Mouse (Mus musculus) bone marrow macrophage, adult 2 months (primary cell): Measurements from ENCODE around the gene 4921539E11Rik.

Source experiments
- CTCF ChIP-seq: IDR thresholded peaks from 2 replicates; pipeline ENCODE4 v1.5.1; 2012; ENCODE audit warnings: low read depth, mild to moderate bottlenecking, low read length, moderate library complexity
- POLR2A ChIP-seq: IDR thresholded peaks from 2 replicates; pipeline ENCODE4 v1.6.1; 2012; ENCODE audit warnings: mild to moderate bottlenecking, low read depth, low read length, borderline replicate concordance

GRCm38 (mm10) chr4:103303851-103304250 is 13.2 kb upstream of the 4921539E11Rik start:
- TF ChIP-seq CTCF (no peak), POLR2A (no peak)
